Mouse (Mus musculus) frontal cortex, adult 2 months (tissue): ENCODE measurements at regions not wholly inside any gene's neighbourhood (a gene's known extent, or its start where the extent isn't known, plus 50 kb on each side); places are given as distances from the start of the nearest gene placed in this dataset.
A peak's percentile ranks its signal among the peaks of the same experiment; 100 is the strongest.

Source experiments
- DNase-seq, 2 experiments: peaks; one replicate each; pipeline ENCODE4 v3.0.0; 2022; ENCODE audit warnings: low spot score in 1 of 2; ENCODE audit errors: extremely low spot score in 1 of 2

DNA sequence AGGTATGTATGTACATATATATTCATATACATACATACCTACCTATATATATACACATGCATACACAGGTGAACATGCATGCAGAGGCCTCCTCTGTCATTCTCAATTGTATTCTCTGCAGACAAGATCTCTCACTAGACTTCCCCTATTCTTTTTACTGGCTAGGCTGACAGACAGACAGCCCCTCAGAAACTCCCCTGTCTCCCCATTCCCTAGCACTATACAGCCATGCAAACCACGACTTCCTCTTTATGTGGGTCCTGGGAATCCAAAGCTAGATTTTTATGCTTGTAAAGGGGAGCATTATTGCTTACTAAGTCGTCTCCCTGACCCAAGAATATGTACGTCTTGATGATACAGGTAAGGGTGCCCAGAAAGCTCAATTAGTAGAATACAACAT is 86.9 kb downstream of the Fam124b start:
- no peak for DNase-seq

DNA sequence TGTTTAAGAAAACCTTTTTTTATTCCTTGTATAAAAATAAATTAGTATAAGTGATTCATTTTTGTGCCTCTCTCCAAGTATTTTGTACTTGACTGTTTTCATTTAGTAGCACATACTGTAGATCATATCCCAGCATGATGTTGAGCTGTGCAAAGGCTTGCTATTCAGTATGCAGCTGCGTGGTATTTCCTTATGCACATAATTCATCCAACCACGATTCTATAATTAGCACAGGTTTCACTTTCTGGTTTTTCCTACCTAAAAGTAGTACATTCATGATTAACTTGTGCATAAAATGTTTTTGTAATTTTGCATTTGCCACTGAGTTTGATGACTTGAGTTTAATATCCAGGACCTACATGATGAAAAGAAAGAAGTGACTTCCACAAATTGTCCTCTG is 94.3 kb downstream of the Fam124b start:
- peak; percentile 8 to 56 for DNase-seq

- no peak for DNase-seq
These were observed 102.4 kb downstream of the Fam124b start for GRCm38 (mm10) chr1:80115913-80116312.

- no peak for DNase-seq
These were observed 110.4 kb downstream of the Fam124b start for GRCm38 (mm10) chr1:80107747-80108476.

GRCm38 (mm10) chr1:80106269-80106668 is 112.0 kb downstream of the Fam124b start:
- peak in 1 of 2 experiments; percentile 77 for DNase-seq

- no peak for DNase-seq
These were observed 120.0 kb downstream of the Fam124b start for GRCm38 (mm10) chr1:80098266-80098665.

DNA sequence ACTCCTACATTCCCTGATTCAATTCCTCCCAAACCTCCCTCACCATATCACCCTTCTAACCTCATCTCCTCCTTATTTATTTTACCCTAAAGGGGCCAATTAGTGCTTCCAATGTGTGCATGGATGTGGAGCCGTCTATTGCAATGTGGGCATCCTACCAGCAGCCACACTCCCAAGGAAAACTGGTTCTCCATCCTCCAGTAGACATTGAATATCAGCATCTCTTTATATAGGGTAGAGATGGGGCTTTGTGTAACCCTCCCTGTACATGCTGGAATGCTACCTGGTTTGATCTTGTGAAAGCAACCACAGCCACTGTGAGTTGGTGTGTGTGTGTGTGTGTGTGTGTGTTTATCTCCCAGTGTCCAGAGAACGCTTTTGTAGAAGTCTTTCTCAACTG is 126.5 kb downstream of the Fam124b start:
- DNase-seq: no peak

DNA sequence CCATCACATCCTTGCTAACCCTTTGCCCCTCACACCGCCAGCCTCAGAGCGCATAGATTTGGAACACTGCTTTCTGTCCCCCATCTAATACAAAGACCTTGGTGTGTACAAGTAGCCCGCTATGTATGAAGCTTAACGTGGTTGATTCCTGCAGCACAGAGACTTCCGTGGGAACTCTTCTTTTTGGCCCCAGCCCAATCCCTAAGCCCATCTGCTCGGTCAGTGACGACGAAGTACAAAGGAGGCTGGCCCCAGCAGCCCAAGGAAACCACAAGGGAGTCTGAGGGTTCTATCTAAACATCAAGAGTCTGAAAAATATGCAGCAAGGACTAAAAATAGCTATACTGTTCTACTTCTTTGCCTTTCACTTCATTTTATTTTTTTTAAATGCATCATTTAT is 126.9 kb downstream of the Fam124b start:
- DNase-seq: peak in 1 of 2 experiments; percentile 27

GRCm38 (mm10) chr1:80088651-80089050 is 129.6 kb downstream of the Fam124b start:
- no peak for DNase-seq

DNA sequence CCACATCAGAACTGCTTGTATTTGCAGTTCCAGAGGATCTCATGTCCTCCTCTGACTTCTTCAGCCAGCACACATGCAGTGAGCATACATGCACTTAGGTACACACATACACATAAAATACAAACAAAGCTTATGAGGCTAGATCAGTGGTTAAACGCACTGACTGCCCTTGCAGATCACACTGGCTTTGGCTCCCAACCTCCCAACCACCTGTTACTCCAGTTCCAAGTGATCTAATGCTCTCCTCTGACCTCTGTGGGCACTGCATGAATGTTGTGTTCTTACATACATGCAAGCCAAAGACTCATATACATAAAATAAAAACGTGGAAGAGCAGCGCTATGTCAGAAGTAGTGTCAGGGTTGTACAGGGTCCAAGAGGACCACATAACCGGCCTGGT is 141.9 kb downstream of the Fam124b start:
- no peak for DNase-seq

DNA sequence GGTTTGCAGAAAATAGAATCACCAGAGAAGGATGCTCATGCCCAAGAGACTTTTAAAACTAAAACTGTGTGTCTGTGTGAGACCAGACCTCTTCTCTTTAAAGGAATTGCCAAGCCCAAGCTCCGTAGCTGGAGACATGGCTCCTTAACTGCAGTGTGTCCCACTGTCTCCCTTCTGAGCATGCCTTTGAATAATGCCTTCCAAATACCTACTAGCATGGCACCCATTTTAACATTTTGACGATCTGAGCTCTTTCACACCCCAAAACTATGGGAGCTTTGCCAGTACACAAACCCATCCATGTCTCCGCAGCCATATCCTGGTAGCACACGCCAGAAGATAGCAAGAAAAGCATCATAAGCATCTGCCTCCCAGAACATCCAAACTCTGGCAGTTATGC is 143.9 kb downstream of the Fam124b start:
- peak in 1 of 2 experiments; percentile 7 for DNase-seq

DNA sequence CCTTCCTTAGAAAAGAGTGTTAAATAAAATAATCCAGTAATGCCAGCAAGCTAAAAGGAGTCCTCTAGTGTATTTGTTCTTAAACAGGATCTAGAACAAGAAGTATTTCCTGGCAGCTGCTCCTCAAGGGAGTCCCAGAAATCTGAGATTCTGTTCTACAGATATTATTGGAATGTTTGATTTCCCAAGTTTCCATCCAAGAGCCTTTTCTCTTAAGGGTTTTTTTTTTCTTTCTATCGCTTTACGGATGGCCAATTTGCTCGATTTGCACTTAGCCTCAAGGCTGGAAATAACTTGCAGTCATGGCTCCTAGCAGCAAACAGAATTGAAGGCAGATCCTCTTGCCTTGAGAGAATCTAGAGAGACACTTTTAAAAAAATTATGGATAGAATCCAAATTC is 144.3 kb downstream of the Fam124b start:
- peak; percentile 24 to 36 for DNase-seq

DNA sequence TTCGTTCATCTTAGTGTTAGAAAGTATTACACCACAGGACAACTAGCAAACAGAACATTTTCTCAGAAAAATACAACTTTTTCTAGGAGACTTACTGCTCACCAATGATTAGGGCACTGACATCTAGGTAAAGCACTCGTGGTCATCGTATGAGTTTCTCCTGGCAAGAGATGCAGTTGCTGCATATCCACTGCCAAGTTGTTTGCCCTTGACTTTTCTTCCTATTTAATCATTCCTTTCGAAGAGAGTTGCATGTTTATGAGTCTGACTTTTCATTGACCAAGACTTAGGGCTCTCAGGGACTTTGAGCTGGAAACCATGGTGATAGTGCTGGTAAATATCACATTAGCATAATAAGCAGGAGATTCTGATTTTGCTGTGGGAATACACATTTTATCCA is 149.1 kb downstream of the Fam124b start:
- DNase-seq: no peak

DNA sequence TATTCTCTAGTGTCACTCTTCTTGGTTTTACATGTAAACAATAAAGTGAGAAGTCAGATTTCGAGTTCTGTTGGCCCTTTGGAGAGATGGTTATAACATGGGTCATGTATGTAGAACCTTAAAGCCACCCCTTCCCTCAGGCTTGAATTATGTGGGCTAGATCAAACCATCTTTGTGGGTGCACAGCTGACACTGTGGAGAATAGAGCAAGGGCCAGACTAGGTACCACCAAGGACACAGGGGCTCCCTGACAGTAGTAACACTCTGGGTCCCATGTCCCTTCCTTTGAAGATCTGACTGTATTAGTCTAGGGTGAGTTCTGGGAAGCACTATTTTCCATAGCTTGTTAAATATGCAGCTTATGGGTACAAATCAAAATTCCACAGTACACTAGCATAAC is 156.2 kb downstream of the Fam124b start:
- no peak for DNase-seq

- DNase-seq: no peak
These were observed 156.6 kb downstream of the Fam124b start for GRCm38 (mm10) chr1:80061632-80062031.

DNA sequence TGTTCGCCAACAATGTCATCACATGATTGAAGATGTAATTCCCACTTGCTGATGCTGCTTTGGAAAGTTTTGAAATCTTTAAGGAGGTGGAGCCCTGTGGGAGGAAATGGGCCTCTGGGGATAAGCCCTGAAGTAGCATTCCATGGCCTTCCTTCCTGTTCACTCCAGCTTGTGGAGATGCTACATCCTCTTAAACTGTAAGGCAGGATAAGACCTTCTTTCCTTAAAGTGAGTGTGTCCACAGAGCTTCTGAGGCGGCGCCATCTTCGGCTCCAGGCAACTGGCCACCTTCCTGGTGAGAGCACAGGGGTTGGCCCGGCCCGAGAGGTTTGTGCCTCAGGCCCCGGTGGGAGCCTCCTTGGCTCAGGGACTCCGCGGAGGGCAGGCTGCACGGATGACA is 173.1 kb downstream of the Fam124b start:
- DNase-seq: no peak

- DNase-seq: no peak
These were observed 177.9 kb downstream of the Fam124b start for GRCm38 (mm10) chr1:80040409-80040808.

- no peak for DNase-seq
These were observed 178.4 kb downstream of the Fam124b start for GRCm38 (mm10) chr1:80039891-80040290.

GRCm38 (mm10) chr1:80039161-80039560 is 178.2 kb upstream of the Serpine2 start:
- no peak for DNase-seq

DNA sequence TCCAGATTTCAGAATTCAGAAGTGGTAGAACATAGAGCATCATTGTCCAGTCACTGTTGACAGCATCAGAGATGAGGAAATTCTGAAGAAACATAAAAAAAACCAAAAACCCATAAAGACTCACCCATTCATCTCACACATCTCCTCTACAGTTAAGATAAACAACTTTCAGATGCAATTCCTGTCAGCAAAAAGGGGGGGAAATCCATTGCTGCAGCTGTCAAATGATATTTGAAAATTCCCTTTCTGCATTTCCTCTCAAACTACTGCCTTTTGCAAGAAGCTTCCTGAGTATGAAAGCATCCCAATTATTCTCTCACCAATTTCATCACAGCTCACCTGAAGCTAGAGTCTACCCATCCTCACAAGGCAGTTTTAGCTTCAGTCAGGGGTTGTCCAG is 177.1 kb upstream of the Serpine2 start:
- no peak for DNase-seq

DNA sequence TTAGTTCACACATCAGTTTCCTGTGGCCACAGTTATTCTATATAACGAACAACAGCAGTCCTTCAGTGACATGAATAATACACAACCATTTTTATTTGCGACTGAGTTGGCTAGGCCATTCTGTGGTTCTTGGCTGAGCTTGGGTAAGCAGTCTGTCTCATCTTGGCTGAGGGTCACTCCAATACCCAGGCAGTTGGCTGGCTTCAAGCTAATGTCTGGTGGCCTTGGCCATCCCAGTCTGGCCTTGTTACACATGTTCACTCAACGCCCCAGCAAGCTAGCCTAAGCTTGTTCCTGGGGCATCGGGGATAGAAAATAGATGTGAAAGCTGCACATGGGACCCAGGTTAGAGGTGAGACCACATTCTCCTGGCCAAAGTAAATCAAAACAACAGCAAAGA is 175.5 kb upstream of the Serpine2 start:
- DNase-seq: no peak

GRCm38 (mm10) chr1:80033522-80033921 is 172.5 kb upstream of the Serpine2 start:
- no peak for DNase-seq

DNA sequence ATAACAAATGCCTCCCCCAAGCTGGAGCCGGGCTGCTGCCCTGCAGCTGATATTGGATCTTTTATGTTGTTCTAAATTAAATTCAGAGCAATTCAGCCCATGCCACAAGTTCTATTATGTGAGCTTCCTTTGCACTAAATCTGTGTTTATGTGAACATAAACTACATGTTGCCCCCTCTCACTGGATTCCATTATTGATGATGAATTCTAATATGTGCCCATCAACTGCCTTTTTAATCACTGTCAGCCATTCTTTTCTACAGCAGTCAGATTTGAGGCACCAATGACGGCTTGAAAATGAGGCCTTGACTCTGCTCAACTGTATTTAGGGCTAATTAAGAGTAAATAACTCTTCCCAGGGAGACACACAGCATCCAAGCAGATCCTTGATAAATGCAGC is 172.1 kb upstream of the Serpine2 start:
- DNase-seq: no peak
